Mouse (Mus musculus): ENCODE results near the gene Nipsnap2. TPM values are rescaled to one million over a fixed set of nuclear protein-coding genes. Genes with fewer than 3 reads are reported as not detected.

Nipsnap2 gene
- polyA plus RNA-seq (2017; shearing (Covaris generic)) = 17.4 TPM

DNA sequence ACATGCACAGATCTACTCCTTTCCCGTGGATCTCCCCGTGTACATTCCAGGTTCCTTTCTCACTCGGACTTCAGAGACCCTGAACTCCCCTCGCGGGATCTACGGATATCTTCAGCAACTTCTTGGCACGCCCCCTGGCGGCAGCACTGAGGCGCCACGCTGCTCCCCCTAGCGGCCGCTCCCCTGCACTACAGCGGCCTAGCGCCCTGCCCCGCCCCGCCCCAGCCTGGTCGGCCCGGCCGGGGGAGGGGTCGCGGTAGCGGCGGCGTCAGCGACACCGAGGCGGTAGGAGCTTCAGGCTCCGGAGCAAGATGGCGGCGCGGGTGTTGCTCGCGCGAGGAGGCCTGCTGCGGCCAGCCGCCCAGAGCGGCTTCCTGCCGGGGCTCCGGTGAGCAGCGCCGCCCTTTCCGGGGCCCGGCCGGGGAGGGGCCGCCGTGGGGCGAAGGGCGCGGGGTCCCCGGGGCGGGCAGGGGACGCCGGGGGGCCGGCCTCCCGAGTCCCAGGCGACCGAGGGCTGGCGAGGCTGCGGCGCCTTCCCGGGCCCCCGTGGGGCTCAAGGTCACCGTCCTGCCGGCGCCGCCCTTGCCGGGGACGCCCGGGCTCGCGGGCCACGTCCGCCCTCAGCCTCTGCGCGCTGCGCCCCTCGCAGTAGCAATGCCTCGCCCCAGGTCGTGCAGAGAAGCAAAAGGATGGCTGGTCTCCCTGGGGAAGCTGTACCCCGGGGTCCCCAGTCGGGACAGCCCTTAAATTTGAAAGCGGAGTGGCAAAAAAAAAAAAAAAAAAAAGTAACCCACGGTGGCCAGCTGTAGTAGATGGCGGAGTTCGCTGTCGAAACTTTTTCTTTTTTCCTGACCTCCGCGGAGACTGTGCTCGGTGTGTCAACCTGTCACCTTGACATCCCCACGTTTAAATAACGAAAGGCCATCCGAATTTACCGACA is at the start of gene Nipsnap2:
Gene Nipsnap2 (plus strand): TSS at position 230 of the 940 bp plus-strand sequence.

DNA sequence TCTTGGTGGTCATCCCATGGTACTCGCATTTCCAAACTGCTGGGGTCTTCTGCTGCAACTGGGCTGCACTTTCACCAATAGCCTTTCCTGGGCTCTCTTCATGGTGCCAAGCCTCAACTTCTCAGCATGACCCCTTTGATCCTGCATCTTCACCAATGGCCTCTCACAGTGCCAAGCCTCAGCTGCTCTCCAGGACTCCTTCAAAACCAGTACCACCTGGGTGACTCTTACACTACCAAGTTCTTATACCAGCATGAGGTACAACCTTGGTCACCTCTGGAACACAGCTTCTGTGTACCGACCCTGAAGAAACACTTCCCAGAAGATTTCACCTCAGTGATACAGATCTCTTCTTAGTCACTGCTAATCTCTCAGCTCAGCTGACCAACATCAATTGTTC is 16.5 kb upstream of the Nipsnap2 start, which contains the start of gene Sept14:
Gene Sept14 (minus strand): TSS at position 101 of the 400 bp plus-strand sequence.

DNA sequence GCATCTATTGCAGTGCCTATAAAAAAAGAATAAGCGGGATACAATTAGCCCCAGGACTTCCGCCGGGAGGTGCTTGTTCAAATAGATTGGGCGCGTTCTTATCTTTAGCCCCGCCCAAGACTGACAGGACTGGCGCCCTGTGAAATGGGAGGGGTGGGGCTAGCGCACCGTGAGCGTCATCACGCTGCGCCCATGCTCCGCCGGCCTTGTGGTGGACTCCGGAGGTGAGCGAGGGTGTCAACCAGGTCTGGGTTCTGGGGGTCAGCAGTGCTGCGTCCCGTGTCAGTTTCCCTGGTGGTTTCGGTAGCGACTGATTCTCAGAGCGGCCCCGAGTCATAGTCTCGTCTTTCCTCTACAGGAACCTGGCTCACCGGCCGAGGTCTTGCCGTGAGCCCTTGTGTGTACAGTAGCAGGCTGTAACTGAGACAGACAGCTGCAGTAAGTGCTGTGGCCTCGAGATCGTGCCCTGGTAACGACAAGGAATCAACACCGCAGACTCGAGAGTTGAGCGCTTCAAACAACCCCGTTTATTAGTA is 9.5 kb upstream of the Nipsnap2 start, which contains the start of gene Mrps17:
Gene Mrps17 (plus strand): TSS at position 172 of the 536 bp plus-strand sequence.

DNA sequence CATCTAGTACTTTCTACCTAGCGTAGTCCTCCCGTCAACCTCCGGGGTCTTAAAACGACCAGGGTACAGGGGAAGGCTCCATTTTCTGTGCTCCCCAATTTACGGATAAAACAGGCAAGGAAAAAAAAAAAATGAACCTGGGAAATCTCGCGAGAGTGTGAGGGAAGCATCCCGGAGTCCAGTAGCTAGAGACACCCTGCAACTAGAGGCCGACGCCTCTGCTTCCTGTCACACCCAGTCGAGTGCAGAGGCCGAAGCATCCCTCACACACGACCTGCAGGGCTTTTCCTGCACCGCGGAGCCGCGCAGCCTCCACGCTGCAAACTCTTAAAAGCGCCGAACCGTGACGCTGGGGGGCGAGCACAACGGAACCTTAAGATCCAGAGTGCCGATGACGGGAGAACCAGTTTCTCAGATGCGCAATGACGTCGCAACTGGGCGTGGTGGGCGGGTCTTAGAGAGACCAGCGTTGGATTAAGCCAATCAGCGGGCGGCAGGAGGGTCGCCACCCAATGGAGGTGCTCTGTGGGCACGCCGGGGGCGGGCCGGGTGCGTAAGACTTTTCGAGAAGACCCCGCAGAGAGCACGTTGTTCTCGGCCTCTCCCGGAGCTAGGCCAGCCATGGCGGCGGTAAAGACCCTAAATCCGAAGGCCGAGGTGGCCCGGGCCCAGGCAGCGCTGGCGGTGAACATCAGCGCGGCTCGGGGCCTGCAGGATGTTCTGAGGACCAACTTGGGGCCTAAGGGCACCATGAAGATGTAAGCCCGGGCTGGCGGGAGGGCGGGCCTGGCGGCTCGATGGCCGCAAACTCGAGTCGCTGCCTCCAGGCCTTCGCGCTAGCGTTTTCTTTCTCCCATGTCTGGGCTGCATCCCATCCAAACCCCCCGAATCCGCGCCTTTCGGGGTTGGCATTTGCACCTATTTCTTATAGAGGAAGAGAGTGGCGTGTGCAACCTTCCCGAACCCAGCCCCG is 62.2 kb downstream of the Nipsnap2 start, which contains the start of gene Psph:
Gene Psph (minus strand): TSS at position 632 of the 973 bp plus-strand sequence.

Other genes starting within 250 kb of the Nipsnap2 start
- 59.1 TPM for gene Sfswap, start 223.8 kb upstream of the Nipsnap2 start, polyA plus RNA-seq (2017; shearing (Covaris generic))
- gene Mmp17, start 140.9 kb upstream of the Nipsnap2 start, polyA plus RNA-seq (2017; shearing (Covaris generic)) = 1.1 TPM
- gene Zfp11, start 55.0 kb upstream of the Nipsnap2 start, polyA plus RNA-seq (2017; shearing (Covaris generic)) = 1.2 TPM
- gene Sept14, start 16.6 kb upstream of the Nipsnap2 start, polyA plus RNA-seq (2017; shearing (Covaris generic)) = not detected
- gene Mrps17, start 9.6 kb upstream of the Nipsnap2 start, polyA plus RNA-seq (2017; shearing (Covaris generic)) = 58.1 TPM
- 19.8 TPM for gene Psph, start 62.4 kb downstream of the Nipsnap2 start, polyA plus RNA-seq (2017; shearing (Covaris generic))
- gene Sumf2, start 121.9 kb downstream of the Nipsnap2 start, polyA plus RNA-seq (2017; shearing (Covaris generic)) = 12.6 TPM
- gene Chchd2, start 162.4 kb downstream of the Nipsnap2 start, polyA plus RNA-seq (2017; shearing (Covaris generic)) = 409 TPM
- gene Zbed5, start 170.7 kb downstream of the Nipsnap2 start, polyA plus RNA-seq (2017; shearing (Covaris generic)) = 0.80 TPM
- gene Phkg1, start 173.5 kb downstream of the Nipsnap2 start, polyA plus RNA-seq (2017; shearing (Covaris generic)) = 0.31 TPM
- gene Nupr1l, start 183.5 kb downstream of the Nipsnap2 start, polyA plus RNA-seq (2017; shearing (Covaris generic)) = not detected
- gene Vkorc1l1, start 216.9 kb downstream of the Nipsnap2 start, polyA plus RNA-seq (2017; shearing (Covaris generic)) = 12.7 TPM

All from effector memory CD4-positive, alpha-beta T cell, adult 5 months (primary cell).